Mouse (Mus musculus): Measurements from ENCODE around the gene Hras. TPM values are rescaled to one million over a fixed set of nuclear protein-coding genes. Genes with fewer than 3 reads are reported as not detected.

The Hras gene
- polyA plus RNA-seq, 1 experiment from 2014 or later = 83.0 TPM

GRCm38 (mm10) chr7:141196619-141197282, 2.9 kb upstream of the Hras start:
- Histone ChIP-seq H3K9ac (peak overlapping the region; percentile 28), H3K36me3 (replicated peaks) (peaks cover 10% of the 10 kb centered on the region), H3K4me1 (replicated peaks) (peaks cover 84% of the 10 kb centered on the region), H3K4me2 (peak overlapping the region; percentile 96), H3K27me3 (no peaks in the 10 kb centered on the region), H3K27ac (replicated peaks) (peak overlapping the region; percentile 94), H3K9me3 (replicated peaks) (no peaks in the 10 kb centered on the region), H3K4me3 (replicated peaks) (peak overlapping the region; percentile 33)
- ATAC-seq (ENCODE audit: insufficient read depth) = no peak
- 54% methylated on average over 8 of the region's 8 CpGs for WGBS (ENCODE audit: insufficient replicate concordance)

GRCm38 (mm10) chr7:141195754-141196153, 1.9 kb upstream of the Hras start:
- no peaks in the 10 kb centered on the region for H3K27me3 ChIP-seq
- H3K4me2 ChIP-seq = peak overlapping the region; percentile 96
- H3K9me3 ChIP-seq (replicated peaks) = no peaks in the 10 kb centered on the region
- H3K27ac ChIP-seq (replicated peaks) = peak overlapping the region; percentile 94
- 84% methylated on average over 2 of the region's 2 CpGs for WGBS (ENCODE audit: insufficient replicate concordance)
- H3K36me3 ChIP-seq (replicated peaks) = peaks cover 20% of the 10 kb centered on the region
- H3K4me1 ChIP-seq (replicated peaks) = peaks cover 85% of the 10 kb centered on the region
- no peak for ATAC-seq (ENCODE audit: insufficient read depth)
- no peak overlapping the region for H3K4me3 ChIP-seq (replicated peaks)
- 0 out of 2 replicates have a peak overlapping the region, but pooled peaks have one; percentile 23 for H3K9ac ChIP-seq

- Histone ChIP-seq H3K9ac (peak overlapping the region; percentile 78), H3K27ac (replicated peaks) (peak overlapping the region; percentile 94), H3K4me3 (replicated peaks) (peak overlapping the region; percentile 91), H3K4me2 (peak overlapping the region; percentile 96), H3K9me3 (replicated peaks) (no peaks in the 10 kb centered on the region), H3K27me3 (no peaks in the 10 kb centered on the region), H3K36me3 (replicated peaks) (peaks cover 29% of the 10 kb centered on the region), H3K4me1 (replicated peaks) (peaks cover 82% of the 10 kb centered on the region)
- under 1% methylated on average over 28 of the region's 28 CpGs for WGBS (ENCODE audit: insufficient replicate concordance)
- ATAC-seq (ENCODE audit: insufficient read depth) = 0 out of 2 replicates have a peak, but pooled peaks have one; percentile 6
Observed at GRCm38 (mm10) chr7:141194830-141195229, 1.0 kb upstream of the Hras start.

GRCm38 (mm10) chr7:141194409-141194808, 604 bp upstream of the Hras start:
- Histone ChIP-seq H3K27me3 (no peaks in the 10 kb centered on the region), H3K36me3 (replicated peaks) (peaks cover 33% of the 10 kb centered on the region), H3K4me2 (peak overlapping the region; percentile 96), H3K9me3 (replicated peaks) (no peaks in the 10 kb centered on the region), H3K27ac (replicated peaks) (peak overlapping the region; percentile 94), H3K9ac (peak overlapping the region; percentile 78), H3K4me1 (replicated peaks) (peaks cover 77% of the 10 kb centered on the region), H3K4me3 (replicated peaks) (peak overlapping the region; percentile 91)
- ATAC-seq (ENCODE audit: insufficient read depth) = no peak
- WGBS (ENCODE audit: insufficient replicate concordance) = under 1% methylated on average over 23 of the region's 23 CpGs

- WGBS (ENCODE audit: insufficient replicate concordance) = 1% methylated on average over 43 of the region's 43 CpGs
- peak overlapping the region; percentile 96 for H3K4me2 ChIP-seq
- peak overlapping the region; percentile 91 for H3K4me3 ChIP-seq (replicated peaks)
- no peaks in the 10 kb centered on the region for H3K27me3 ChIP-seq
- H3K9me3 ChIP-seq (replicated peaks) = no peaks in the 10 kb centered on the region
- peak overlapping the region; percentile 91 for H3K27ac ChIP-seq (replicated peaks)
- peak; percentile 35 for ATAC-seq (ENCODE audit: insufficient read depth)
- H3K36me3 ChIP-seq (replicated peaks) = peaks cover 40% of the 10 kb centered on the region
- peaks cover 67% of the 10 kb centered on the region for H3K4me1 ChIP-seq (replicated peaks)
- H3K9ac ChIP-seq = peak overlapping the region; percentile 99
Observed at GRCm38 (mm10) chr7:141193348-141193856, 403 bp downstream of the Hras start.

GRCm38 (mm10) chr7:141192776-141193347, 943 bp downstream of the Hras start:
- peaks cover 40% of the 10 kb centered on the region for H3K36me3 ChIP-seq (replicated peaks)
- H3K9me3 ChIP-seq (replicated peaks) = no peaks in the 10 kb centered on the region
- H3K9ac ChIP-seq = peak overlapping the region; percentile 99
- H3K4me2 ChIP-seq = peak overlapping the region; percentile 96
- WGBS (ENCODE audit: insufficient replicate concordance) = 20% methylated on average over 12 of the region's 12 CpGs
- peak overlapping the region; percentile 91 for H3K27ac ChIP-seq (replicated peaks)
- peak overlapping the region; percentile 91 for H3K4me3 ChIP-seq (replicated peaks)
- H3K27me3 ChIP-seq = no peaks in the 10 kb centered on the region
- H3K4me1 ChIP-seq (replicated peaks) = peaks cover 62% of the 10 kb centered on the region
- ATAC-seq (ENCODE audit: insufficient read depth) = no peak

GRCm38 (mm10) chr7:141191796-141192685, 1.8 kb downstream of the Hras start:
- peaks cover 54% of the 10 kb centered on the region for H3K4me1 ChIP-seq (replicated peaks)
- WGBS (ENCODE audit: insufficient replicate concordance) = 90% methylated on average over 24 of the region's 24 CpGs

GRCm38 (mm10) chr7:141191036-141191435, 2.8 kb downstream of the Hras start:
- Histone ChIP-seq H3K27ac (replicated peaks) (no peak overlapping the region), H3K27me3 (no peaks in the 10 kb centered on the region), H3K4me3 (replicated peaks) (no peak overlapping the region), H3K36me3 (replicated peaks) (peaks cover 40% of the 10 kb centered on the region), H3K4me2 (no peak overlapping the region), H3K4me1 (replicated peaks) (peaks cover 44% of the 10 kb centered on the region), H3K9ac (no peak overlapping the region), H3K9me3 (replicated peaks) (no peaks in the 10 kb centered on the region)
- 90% methylated on average over 14 of the region's 14 CpGs for WGBS (ENCODE audit: insufficient replicate concordance)
- ATAC-seq (ENCODE audit: insufficient read depth) = no peak

More at GRCm38 (mm10) chr7:141191796-141192685, 1.8 kb downstream of the Hras start:
- peaks cover 40% of the 10 kb centered on the region for H3K36me3 ChIP-seq (replicated peaks)
- no peaks in the 10 kb centered on the region for H3K9me3 ChIP-seq (replicated peaks)
- H3K27me3 ChIP-seq = no peaks in the 10 kb centered on the region
- H3K27ac ChIP-seq (replicated peaks) = 0 out of 2 replicates have a peak overlapping the region, but pooled peaks have one; percentile 91
- H3K4me2 ChIP-seq = peak overlapping the region; percentile 96
- H3K4me3 ChIP-seq (replicated peaks) = peak overlapping the region; percentile 91
- peak overlapping the region; percentile 99 for H3K9ac ChIP-seq
- ATAC-seq (ENCODE audit: insufficient read depth) = no peak

GRCm38 (mm10) chr7:141190220-141190619, 3.6 kb downstream of the Hras start:
- no peaks in the 10 kb centered on the region for H3K27me3 ChIP-seq
- no peaks in the 10 kb centered on the region for H3K9me3 ChIP-seq (replicated peaks)
- peaks cover 36% of the 10 kb centered on the region for H3K4me1 ChIP-seq (replicated peaks)
- H3K27ac ChIP-seq (replicated peaks) = no peak overlapping the region
- 76% methylated on average over 3 of the region's 3 CpGs for WGBS (ENCODE audit: insufficient replicate concordance)
- H3K36me3 ChIP-seq (replicated peaks) = peaks cover 40% of the 10 kb centered on the region
- no peak overlapping the region for H3K4me3 ChIP-seq (replicated peaks)
- no peak overlapping the region for H3K4me2 ChIP-seq
- no peak overlapping the region for H3K9ac ChIP-seq
- no peak for ATAC-seq (ENCODE audit: insufficient read depth)

GRCm38 (mm10) chr7:141188733-141189132, 5.1 kb downstream of the Hras start:
- ATAC-seq (ENCODE audit: insufficient read depth) = no peak
- peaks cover 40% of the 10 kb centered on the region for H3K36me3 ChIP-seq (replicated peaks)
- no peaks in the 10 kb centered on the region for H3K27me3 ChIP-seq
- peaks cover 23% of the 10 kb centered on the region for H3K4me1 ChIP-seq (replicated peaks)
- H3K9ac ChIP-seq = no peak overlapping the region
- 76% methylated on average over 3 of the region's 3 CpGs for WGBS (ENCODE audit: insufficient replicate concordance)
- no peak overlapping the region for H3K4me2 ChIP-seq
- H3K9me3 ChIP-seq (replicated peaks) = no peaks in the 10 kb centered on the region
- no peak overlapping the region for H3K4me3 ChIP-seq (replicated peaks)
- no peak overlapping the region for H3K27ac ChIP-seq (replicated peaks)

Measured in liver, embryonic 15.5 days (tissue).